Comparison of ENCODE assay signal across 7 mouse cellular contexts in the genomic region with DNA sequence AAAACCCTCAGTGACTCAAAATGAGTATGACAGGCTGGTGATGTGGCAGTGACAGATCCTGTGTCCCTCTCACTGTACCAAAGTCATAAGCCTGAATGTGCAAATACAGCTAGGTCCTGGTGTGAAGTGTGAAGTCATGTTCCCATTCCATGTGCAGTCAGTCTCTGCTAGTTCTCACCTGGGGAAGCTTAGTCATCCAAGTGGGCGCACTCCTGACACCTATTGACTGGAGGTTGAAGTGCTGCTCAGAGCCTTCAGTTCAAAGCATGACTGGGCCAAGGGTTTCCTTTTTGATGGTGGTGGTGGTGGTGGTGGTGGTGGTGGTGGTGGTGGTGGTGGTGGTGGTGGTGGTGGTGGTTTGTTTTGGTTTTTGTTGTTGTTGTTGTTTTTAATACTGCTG. TPM values are rescaled to one million over a fixed set of nuclear protein-coding genes. Genes with fewer than 3 reads are reported as not detected.
DNase-seq lines count a peak whose midpoint lies in the region; ATAC-seq and TF ChIP-seq lines count a peak whose summit lies in the region.

No protein-coding gene starts in this region.

- no peaks in the 10 kb centered on the region for H3K9me3 ChIP-seq in liver, embryonic 11.5 days (ENCODE audit: control insufficient read depth, low read length)
- H3K9me3 ChIP-seq in lung, embryonic 14.5 days (ENCODE audit: low read depth, low read length) = no peaks in the 10 kb centered on the region
- no peaks in the 10 kb centered on the region for H3K9me3 ChIP-seq in forebrain, embryonic 15.5 days

- no peaks in the 10 kb centered on the region for H3K4me1 ChIP-seq in liver, embryonic 11.5 days (replicated peaks; ENCODE audit: control insufficient read depth, insufficient read depth, low read length)
- no peaks in the 10 kb centered on the region for H3K4me1 ChIP-seq in lung, embryonic 14.5 days (ENCODE audit: insufficient read depth)
- no peaks in the 10 kb centered on the region for H3K4me1 ChIP-seq in forebrain, embryonic 15.5 days

- intact Hi-C loops in gastrocnemius, postnatal 36 days (cut with DNase I) = no loop called here

- TF ChIP-seq CTCF in lung, embryonic 14.5 days (IDR thresholded peaks at IDR 0.05; ENCODE audit: low read depth) = 0 out of 2 replicates have a peak, but pooled peaks have one; percentile 41

- no peaks in the 10 kb centered on the region for H3K27me3 ChIP-seq in liver, embryonic 11.5 days (replicated peaks; ENCODE audit: control insufficient read depth, insufficient read depth, low read length)
- no peaks in the 10 kb centered on the region for H3K27me3 ChIP-seq in lung, embryonic 14.5 days (ENCODE audit: insufficient read depth, low read length)
- no peaks in the 10 kb centered on the region for H3K27me3 ChIP-seq in forebrain, embryonic 15.5 days

- H3K4me3 ChIP-seq in liver, embryonic 11.5 days (ENCODE audit: low read depth, low read length) = no peak overlapping the region
- no peak overlapping the region for H3K4me3 ChIP-seq in lung, embryonic 14.5 days (ENCODE audit: low read depth, low read length)
- no peak overlapping the region for H3K4me3 ChIP-seq in forebrain, embryonic 15.5 days

- 94% methylated on average over 1 of the region's 1 CpGs for WGBS in liver, embryonic 11.5 days
- 82% methylated on average over 1 of the region's 1 CpGs for WGBS in lung, embryonic 14.5 days
- WGBS in forebrain, embryonic 15.5 days = 100% methylated on average over 1 of the region's 1 CpGs

- peaks cover 22% of the 10 kb centered on the region for H3K36me3 ChIP-seq in liver, embryonic 11.5 days (ENCODE audit: control insufficient read depth, insufficient read depth, low read length)
- H3K36me3 ChIP-seq in lung, embryonic 14.5 days (ENCODE audit: insufficient read depth) = peaks cover 74% of the 10 kb centered on the region
- peaks cover 72% of the 10 kb centered on the region for H3K36me3 ChIP-seq in forebrain, embryonic 15.5 days

- DNase-seq in liver (peak; percentile 42), R1 (ENCODE audit: low read depth, low spot score) (peak; percentile 63)
- no peak for DNase-seq in liver, embryonic 11.5 days (ENCODE audit: low spot score)
- peak; percentile 23 for DNase-seq in lung, embryonic 14.5 days
- DNase-seq in gastrocnemius, postnatal 36 days = no peak

- ATAC-seq in liver, embryonic 11.5 days (replicated peaks; ENCODE audit: low FRiP score) = no peak
- ATAC-seq in granulocyte monocyte progenitor cell, adult 5-6 weeks (replicated peaks; ENCODE audit: poor library complexity, severe bottlenecking) = peak; percentile 52; the same call in 1 of the 2 replicates
- no peak for ATAC-seq in lung, embryonic 14.5 days (ENCODE audit: insufficient read depth)
- ATAC-seq in forebrain, embryonic 15.5 days (replicated peaks) = no peak

- H3K27ac ChIP-seq in liver, embryonic 11.5 days (ENCODE audit: low read depth, low read length) = no peak overlapping the region
- no peak overlapping the region for H3K27ac ChIP-seq in lung, embryonic 14.5 days (ENCODE audit: low read depth)
- H3K27ac ChIP-seq in forebrain, embryonic 15.5 days (replicated peaks) = no peak overlapping the region

- H3K9ac ChIP-seq in liver, embryonic 11.5 days (ENCODE audit: low read depth, low read length) = no peak overlapping the region
- H3K9ac ChIP-seq in lung, embryonic 14.5 days = no peak overlapping the region
- H3K9ac ChIP-seq in forebrain, embryonic 15.5 days (replicated peaks) = no peak overlapping the region

- no peak overlapping the region for H3K4me2 ChIP-seq in liver, embryonic 11.5 days
- no peak overlapping the region for H3K4me2 ChIP-seq in lung, embryonic 14.5 days
- H3K4me2 ChIP-seq in forebrain, embryonic 15.5 days (replicated peaks) = no peak overlapping the region

RNA-seq across cellular contexts. Expression of a gene that starts 41.8 kb away (rescaled TPM):
- polyA plus RNA-seq in liver, embryonic 11.5 days (2014; fragmentation: Nextera tagmentation; extraction: Ambion mirVana) = 86.9 and 97.8 TPM in 2 replicates
- total RNA-seq in granulocyte monocyte progenitor cell, adult 5-6 weeks (2014; fragmentation: Nextera tagmentation) = 108 and 154 TPM in 2 replicates
- total RNA-seq in granulocyte monocyte progenitor cell, adult 5-6 weeks (2017) = 140 and 156 TPM in 2 replicates
- 83.2 and 85.6 TPM in 2 replicates for polyA plus RNA-seq in lung, embryonic 14.5 days (2014; fragmentation: Nextera tagmentation; extraction: Ambion mirVana)
- 98.4 and 102 TPM in 2 replicates for polyA plus RNA-seq in forebrain, embryonic 15.5 days (2015; fragmentation: Nextera tagmentation; extraction: Ambion mirVana)
- 10 to 100 TPM; 75.4 to 96.2 TPM for total RNA-seq in gastrocnemius, postnatal 36 days (2021)

RNA-seq across cellular contexts. Expression of a gene that starts 46.2 kb away (rescaled TPM):
- polyA plus RNA-seq in liver, embryonic 11.5 days (2014; fragmentation: Nextera tagmentation; extraction: Ambion mirVana) = 5.8 and 6.9 TPM in 2 replicates
- total RNA-seq in granulocyte monocyte progenitor cell, adult 5-6 weeks (2014; fragmentation: Nextera tagmentation) = 8.8 and 12.4 TPM in 2 replicates
- total RNA-seq in granulocyte monocyte progenitor cell, adult 5-6 weeks (2017) = 8.9 TPM in 2 replicates
- polyA plus RNA-seq in lung, embryonic 14.5 days (2014; fragmentation: Nextera tagmentation; extraction: Ambion mirVana) = 4.0 and 5.0 TPM in 2 replicates
- polyA plus RNA-seq in forebrain, embryonic 15.5 days (2015; fragmentation: Nextera tagmentation; extraction: Ambion mirVana) = 7.3 and 8.0 TPM in 2 replicates
- total RNA-seq in gastrocnemius, postnatal 36 days (2021) = 1 to 10 TPM; 5.1 to 7.5 TPM

RNA-seq across cellular contexts. Expression of a gene that starts 52.1 kb away (rescaled TPM):
- 73.3 and 77.0 TPM in 2 replicates for polyA plus RNA-seq in liver, embryonic 11.5 days (2014; fragmentation: Nextera tagmentation; extraction: Ambion mirVana)
- 17.7 and 36.8 TPM in 2 replicates for total RNA-seq in granulocyte monocyte progenitor cell, adult 5-6 weeks (2014; fragmentation: Nextera tagmentation)
- 55.1 and 56.2 TPM in 2 replicates for total RNA-seq in granulocyte monocyte progenitor cell, adult 5-6 weeks (2017)
- polyA plus RNA-seq in lung, embryonic 14.5 days (2014; fragmentation: Nextera tagmentation; extraction: Ambion mirVana) = 55.3 and 60.1 TPM in 2 replicates
- 53.5 and 56.3 TPM in 2 replicates for polyA plus RNA-seq in forebrain, embryonic 15.5 days (2015; fragmentation: Nextera tagmentation; extraction: Ambion mirVana)
- 1 to 10 TPM; 5.3 to 6.3 TPM for total RNA-seq in gastrocnemius, postnatal 36 days (2021)

RNA-seq across cellular contexts. Expression of a gene that starts 52.3 kb away (rescaled TPM):
- polyA plus RNA-seq in liver, embryonic 11.5 days (2014; fragmentation: Nextera tagmentation; extraction: Ambion mirVana) = 19.0 and 20.2 TPM in 2 replicates
- 35.5 and 51.5 TPM in 2 replicates for total RNA-seq in granulocyte monocyte progenitor cell, adult 5-6 weeks (2014; fragmentation: Nextera tagmentation)
- 34.8 and 38.6 TPM in 2 replicates for total RNA-seq in granulocyte monocyte progenitor cell, adult 5-6 weeks (2017)
- polyA plus RNA-seq in lung, embryonic 14.5 days (2014; fragmentation: Nextera tagmentation; extraction: Ambion mirVana) = 24.2 and 25.3 TPM in 2 replicates
- 20.0 and 21.6 TPM in 2 replicates for polyA plus RNA-seq in forebrain, embryonic 15.5 days (2015; fragmentation: Nextera tagmentation; extraction: Ambion mirVana)
- total RNA-seq in gastrocnemius, postnatal 36 days (2021) = 1 to 10 TPM; 8.8 to 9.3 TPM

RNA-seq across cellular contexts. Expression of a gene that starts 56.9 kb away (rescaled TPM):
- 43.7 and 44.6 TPM in 2 replicates for polyA plus RNA-seq in liver, embryonic 11.5 days (2014; fragmentation: Nextera tagmentation; extraction: Ambion mirVana)
- 1.3 and 7.5 TPM in 2 replicates for total RNA-seq in granulocyte monocyte progenitor cell, adult 5-6 weeks (2014; fragmentation: Nextera tagmentation)
- 3.3 and 4.1 TPM in 2 replicates for total RNA-seq in granulocyte monocyte progenitor cell, adult 5-6 weeks (2017)
- 94.7 and 102 TPM in 2 replicates for polyA plus RNA-seq in lung, embryonic 14.5 days (2014; fragmentation: Nextera tagmentation; extraction: Ambion mirVana)
- 15.5 and 16.6 TPM in 2 replicates for polyA plus RNA-seq in forebrain, embryonic 15.5 days (2015; fragmentation: Nextera tagmentation; extraction: Ambion mirVana)
- 10 to 100 TPM; 20.9 to 21.5 TPM for total RNA-seq in gastrocnemius, postnatal 36 days (2021)

Comparison
In these comparisons a context has a peak if more than half of its experiments do, and no peak if none do; other contexts are left out.
1. DNase-seq: peak in liver (single experiment), R1 (single experiment) and lung, embryonic 14.5 days (single experiment); none in liver, embryonic 11.5 days (single experiment) and gastrocnemius, postnatal 36 days (0 of 2).